Mouse (Mus musculus) stomach, embryonic 15.5 days (tissue): ENCODE results near the gene Olfr288. TPM values are rescaled to one million over a fixed set of nuclear protein-coding genes. Genes with fewer than 3 reads are reported as not detected.
A peak's percentile ranks its signal among the peaks of the same experiment; 100 is the strongest.

Experiments used
- ATAC-seq: fragments of 200-750 bp; cut with Nextera tagmentation; 2 replicates; pipeline ENCODE4 v1.8.0; 2017; ENCODE audit warnings: low read depth, moderate number of reproducible peaks, moderate TSS enrichment; ENCODE audit not compliant: insufficient read depth, low FRiP score
- H3K27ac ChIP-seq: fragments of 300-500 bp; sonication (generic); 2 replicates; pipeline ENCODE4 v1.5.1; 2015; ENCODE audit warnings: mild to moderate bottlenecking, inconsistent platforms
- H3K27me3 ChIP-seq: fragments of 300-500 bp; sonication (generic); replicated peaks from 2 replicates; pipeline ENCODE4 v1.6.1; 2015; ENCODE audit warnings: inconsistent platforms
- H3K36me3 ChIP-seq: fragments of 300-500 bp; sonication (generic); 2 replicates; pipeline ENCODE4 v1.6.1; 2015; ENCODE audit warnings: inconsistent platforms
- H3K4me1 ChIP-seq: fragments of 300-500 bp; sonication (generic); 2 replicates; pipeline ENCODE4 v1.6.1; 2015; ENCODE audit warnings: inconsistent platforms
- H3K4me2 ChIP-seq: fragments of 300-500 bp; sonication (generic); 2 replicates; pipeline ENCODE4 v1.6.1; 2015; ENCODE audit warnings: mild to moderate bottlenecking, inconsistent platforms
- H3K4me3 ChIP-seq: fragments of 300-500 bp; sonication (generic); replicated peaks from 2 replicates; pipeline ENCODE4 v1.5.1; 2015; ENCODE audit warnings: inconsistent platforms
- H3K9ac ChIP-seq: fragments of 300-500 bp; sonication (generic); 2 replicates; pipeline ENCODE4 v1.6.1; 2015; ENCODE audit warnings: inconsistent platforms
- H3K9me3 ChIP-seq: fragments of 300-500 bp; sonication (generic); 2 replicates; pipeline ENCODE4 v1.6.1; 2016; ENCODE audit warnings: inconsistent platforms
- WGBS: fragments of 180-500 bp; shearing (Covaris S2); methylation state at CpG from one replicate; pipeline ENCODE4 v1.1.7; 2015; 5-methylcytosine and 5-hydroxymethylcytosine counted together
- polyA plus RNA-seq: library from polyadenylated mRNA; unstranded; fragments of >200 nt; fragmentation: Nextera tagmentation; extraction: Ambion mirVana; gene quantifications from 2 replicates; pipeline ENCODE4 v1.2.1, GENCODE M21; 2015

Olfr288 gene
- polyA plus RNA-seq, 1 experiment from 2014 or later: not detected

- Histone ChIP-seq H3K4me3 (peak overlapping the region; percentile 97), H3K9ac (peak overlapping the region; percentile 95), H3K27ac (peak overlapping the region; percentile 52), H3K4me2 (peak overlapping the region; percentile 77), H3K27me3 (no peaks in the 10 kb centered on the region), H3K9me3 (no peaks in the 10 kb centered on the region), H3K36me3 (peaks cover under 1% of the 10 kb centered on the region; the same call in 1 of the 2 replicates), H3K4me1 (0 out of 2 replicates have a peak, but pooled peaks cover 7% of the 10 kb centered on the region)
- peak; percentile 48; the same call in 1 of the 2 replicates for ATAC-seq
- WGBS: under 1% methylated on average over 36 of the region's 36 CpGs
Measured at GRCm38 (mm10) chr15:98144861-98145507, 50.4 kb downstream of the Olfr288 start.

GRCm38 (mm10) chr15:98142515-98142914, 52.8 kb downstream of the Olfr288 start:
- Histone ChIP-seq H3K27ac (no peak overlapping the region), H3K4me2 (no peak overlapping the region), H3K9me3 (no peaks in the 10 kb centered on the region), H3K9ac (no peak overlapping the region), H3K4me3 (no peak overlapping the region), H3K27me3 (no peaks in the 10 kb centered on the region), H3K36me3 (peaks cover 4% of the 10 kb centered on the region; the same call in 1 of the 2 replicates), H3K4me1 (0 out of 2 replicates have a peak, but pooled peaks cover 7% of the 10 kb centered on the region)
- WGBS: 85% methylated on average over 10 of the region's 10 CpGs
- ATAC-seq: no peak

- H3K4me2 ChIP-seq: no peak overlapping the region
- 0 out of 2 replicates have a peak, but pooled peaks cover 7% of the 10 kb centered on the region for H3K4me1 ChIP-seq
- H3K9ac ChIP-seq: no peak overlapping the region
- H3K27me3 ChIP-seq: no peaks in the 10 kb centered on the region
- H3K27ac ChIP-seq: no peak overlapping the region
- H3K4me3 ChIP-seq: no peak overlapping the region
- no peak for ATAC-seq
- H3K36me3 ChIP-seq: peaks cover 14% of the 10 kb centered on the region
- 93% methylated on average over 5 of the region's 5 CpGs for WGBS
- H3K9me3 ChIP-seq: no peaks in the 10 kb centered on the region
Measured at GRCm38 (mm10) chr15:98140809-98141208, 54.5 kb downstream of the Olfr288 start.

GRCm38 (mm10) chr15:98139763-98140162, 55.6 kb downstream of the Olfr288 start:
- Histone ChIP-seq H3K27ac (no peak overlapping the region), H3K9ac (no peak overlapping the region), H3K9me3 (no peaks in the 10 kb centered on the region), H3K4me1 (0 out of 2 replicates have a peak, but pooled peaks cover 6% of the 10 kb centered on the region), H3K4me3 (no peak overlapping the region), H3K36me3 (peaks cover 23% of the 10 kb centered on the region), H3K27me3 (no peaks in the 10 kb centered on the region), H3K4me2 (no peak overlapping the region)
- 59% methylated on average over 7 of the region's 7 CpGs for WGBS
- peak; percentile 60; the same call in 1 of the 2 replicates for ATAC-seq

GRCm38 (mm10) chr15:98136871-98137270, 58.5 kb downstream of the Olfr288 start:
- Histone ChIP-seq H3K27ac (no peak overlapping the region), H3K27me3 (no peaks in the 10 kb centered on the region), H3K9me3 (no peaks in the 10 kb centered on the region), H3K4me2 (no peak overlapping the region), H3K36me3 (peaks cover 42% of the 10 kb centered on the region), H3K4me3 (no peak overlapping the region), H3K9ac (no peak overlapping the region), H3K4me1 (no peaks in the 10 kb centered on the region)
- 91% methylated on average over 9 of the region's 9 CpGs for WGBS
- no peak for ATAC-seq

Other genes starting within 250 kb of the Olfr288 start
- 41.9 and 44.0 TPM in 2 replicates for gene Tmem106c, start 231.3 kb downstream of the Olfr288 start, polyA plus RNA-seq
- 2.5 and 3.3 TPM in 2 replicates for gene Col2a1, start 190.8 kb downstream of the Olfr288 start, polyA plus RNA-seq
- gene Pfkm, start 103.0 kb downstream of the Olfr288 start, polyA plus RNA-seq: 28.3 and 31.0 TPM in 2 replicates
- 27.9 and 29.0 TPM in 2 replicates for gene Senp1, start 101.8 kb downstream of the Olfr288 start, polyA plus RNA-seq
- 42.8 and 43.7 TPM in 2 replicates for gene Asb8, start 29.9 kb downstream of the Olfr288 start, polyA plus RNA-seq
- gene Ccdc184, start 28.4 kb downstream of the Olfr288 start, polyA plus RNA-seq: 1.6 and 2.0 TPM in 2 replicates
- not detected in 2 replicates for gene Gm44579, start 25.4 kb upstream of the Olfr288 start, polyA plus RNA-seq
- gene Olfr287, start 25.5 kb upstream of the Olfr288 start, polyA plus RNA-seq: not detected in 2 replicates
- gene Olfr286, start 38.9 kb upstream of the Olfr288 start, polyA plus RNA-seq: not detected in 2 replicates
- gene H1fnt, start 61.8 kb upstream of the Olfr288 start, polyA plus RNA-seq: not detected in 2 replicates
- gene Zfp641, start 100.6 kb upstream of the Olfr288 start, polyA plus RNA-seq: 0.55 and 0.62 TPM in 2 replicates
- not detected in 2 replicates for gene Olfr285, start 121.8 kb upstream of the Olfr288 start, polyA plus RNA-seq
- gene Olfr284, start 145.4 kb upstream of the Olfr288 start, polyA plus RNA-seq: not detected in 2 replicates
- not detected in 2 replicates for gene Olfr283, start 185.4 kb upstream of the Olfr288 start, polyA plus RNA-seq
- gene Olfr282, start 235.7 kb upstream of the Olfr288 start, polyA plus RNA-seq: not detected in 2 replicates